Mouse (Mus musculus) retina, adult 2 months (tissue): ENCODE measurements around the gene Cyp26a1.

Experiments used
- DNase-seq: peaks from one replicate; pipeline ENCODE4 v3.0.0-alpha.2; 2012; ENCODE audit warnings: low read depth, low spot score

The Cyp26a1 gene

DNA sequence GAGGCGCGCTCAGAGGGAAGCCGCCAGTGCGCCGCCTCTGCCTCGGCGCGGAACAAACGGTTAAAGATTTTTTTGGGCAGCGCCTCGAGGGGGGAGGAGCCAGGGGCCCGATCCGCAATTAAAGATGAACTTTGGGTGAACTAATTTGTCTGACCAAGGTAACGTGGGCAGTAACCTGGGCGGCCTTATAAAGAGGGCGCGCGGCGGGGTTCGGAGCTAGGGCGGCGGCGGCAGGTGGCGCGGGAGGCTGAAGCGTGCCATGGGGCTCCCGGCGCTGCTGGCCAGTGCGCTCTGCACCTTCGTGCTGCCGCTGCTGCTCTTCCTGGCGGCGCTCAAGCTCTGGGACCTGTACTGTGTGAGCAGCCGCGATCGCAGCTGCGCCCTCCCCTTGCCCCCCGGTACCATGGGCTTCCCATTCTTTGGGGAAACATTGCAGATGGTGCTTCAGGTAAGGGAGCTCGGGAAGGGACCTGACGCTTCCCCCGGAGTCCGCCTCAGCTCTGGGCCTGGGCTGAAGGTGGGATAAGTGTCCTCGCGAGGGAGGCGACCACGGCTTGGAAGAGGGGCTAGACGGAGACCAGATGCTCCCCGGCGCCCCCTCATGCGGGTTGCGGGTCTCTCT lies at the start of gene Cyp26a1:
Cyp26a1 (plus strand) TSS at position 148 of the 622 bp plus-strand sequence.
- no peak for DNase-seq

- no peak for DNase-seq
These were observed 49.6 kb upstream of the Cyp26a1 start for GRCm38 (mm10) chr19:37647994-37648393.

DNA sequence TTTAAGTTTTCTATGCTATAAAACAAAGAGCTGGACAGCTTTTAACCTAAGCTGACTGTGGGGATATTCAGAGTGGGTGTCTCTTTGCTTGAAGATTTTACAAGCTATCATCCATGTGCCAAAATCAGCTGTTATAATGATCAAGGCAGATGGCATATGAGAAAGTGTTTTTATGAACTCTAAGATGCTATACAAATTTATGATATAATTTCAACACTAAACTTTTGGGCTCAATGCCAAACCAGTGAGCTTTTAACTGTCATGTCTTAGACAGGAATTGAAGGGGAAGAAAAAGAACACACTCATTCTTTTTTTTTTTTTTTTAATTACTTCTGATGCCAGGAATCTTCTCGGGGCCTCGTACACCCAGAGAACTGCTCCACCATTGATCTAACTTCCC lies 47.1 kb upstream of the Cyp26a1 start:
- no peak for DNase-seq

GRCm38 (mm10) chr19:37654012-37654411 lies 43.6 kb upstream of the Cyp26a1 start:
- DNase-seq, result no peak

DNA sequence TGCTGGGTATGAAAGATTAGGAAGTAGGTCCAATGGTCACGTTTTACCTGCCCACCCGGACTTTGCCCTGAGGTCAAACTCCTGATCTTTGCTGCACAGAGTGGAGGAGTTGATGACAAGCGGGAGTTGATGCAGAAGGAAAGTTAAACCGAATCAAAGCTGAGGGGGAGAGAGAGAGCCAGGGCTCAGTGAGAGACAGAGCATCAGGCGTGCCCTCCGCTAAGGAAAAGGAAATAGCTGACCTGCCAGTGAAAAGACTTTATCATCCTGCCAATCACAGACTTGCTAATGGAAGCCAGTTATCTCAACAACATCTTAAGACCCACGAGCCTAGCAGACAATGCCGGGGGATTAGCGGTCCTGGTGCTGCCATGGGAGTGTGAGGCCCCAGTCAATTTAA lies 41.2 kb upstream of the Cyp26a1 start:
- DNase-seq, result no peak

DNA sequence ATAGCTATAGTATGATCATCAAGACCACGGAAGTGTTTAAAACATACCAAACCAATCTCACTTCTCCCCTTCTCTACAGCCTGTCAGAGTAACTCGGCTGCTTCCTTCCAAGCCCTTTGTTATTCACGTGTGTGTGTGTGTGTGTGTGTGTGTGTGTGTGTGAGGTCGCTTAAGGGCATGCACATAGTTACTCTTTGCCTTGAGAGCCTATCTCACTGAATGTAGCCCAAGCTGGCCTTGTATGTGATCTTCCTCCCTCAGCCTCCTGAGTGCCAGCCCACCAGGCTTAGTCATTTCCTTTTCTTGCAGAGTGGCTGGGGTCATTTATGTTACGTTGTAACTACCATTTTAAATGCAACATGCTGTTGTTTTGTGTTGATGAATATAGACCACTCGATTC lies 32.3 kb upstream of the Cyp26a1 start:
- DNase-seq, result no peak

DNA sequence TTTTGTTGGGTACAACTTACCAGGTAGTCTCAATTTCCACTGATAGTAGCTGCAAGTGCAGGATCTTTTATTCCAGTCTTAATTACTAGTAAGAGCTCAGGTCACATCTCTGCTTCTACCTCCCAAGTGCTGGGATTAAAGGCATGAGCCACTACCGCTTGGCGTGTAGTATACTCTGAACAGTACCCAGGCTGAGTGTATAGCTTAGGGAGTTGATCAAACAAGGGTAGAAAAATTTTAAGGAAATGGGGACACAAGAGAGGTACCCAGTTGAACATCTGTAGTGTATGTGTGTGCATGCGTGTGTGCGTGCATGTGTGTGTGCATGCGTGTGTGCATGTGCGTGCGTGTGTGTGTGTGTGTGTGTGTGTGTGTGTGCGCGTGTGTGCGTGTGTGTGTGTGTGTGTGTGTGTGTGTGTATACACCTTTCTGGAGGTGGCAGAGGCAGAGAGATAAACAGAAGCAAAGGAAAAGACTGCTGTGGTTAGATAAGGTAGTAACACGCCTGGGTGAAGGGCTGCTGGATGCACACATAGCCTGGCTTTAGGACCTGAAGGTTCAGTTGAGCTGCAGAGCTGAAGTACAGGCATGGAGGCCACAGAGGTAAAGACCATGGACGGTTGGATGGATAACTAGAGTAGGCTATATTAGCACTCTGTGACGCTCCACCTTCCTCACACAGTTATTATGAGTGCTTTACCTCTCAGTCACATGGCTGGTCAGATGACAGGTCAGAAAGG lies 29.6 kb upstream of the Cyp26a1 start:
- DNase-seq, result no peak

DNA sequence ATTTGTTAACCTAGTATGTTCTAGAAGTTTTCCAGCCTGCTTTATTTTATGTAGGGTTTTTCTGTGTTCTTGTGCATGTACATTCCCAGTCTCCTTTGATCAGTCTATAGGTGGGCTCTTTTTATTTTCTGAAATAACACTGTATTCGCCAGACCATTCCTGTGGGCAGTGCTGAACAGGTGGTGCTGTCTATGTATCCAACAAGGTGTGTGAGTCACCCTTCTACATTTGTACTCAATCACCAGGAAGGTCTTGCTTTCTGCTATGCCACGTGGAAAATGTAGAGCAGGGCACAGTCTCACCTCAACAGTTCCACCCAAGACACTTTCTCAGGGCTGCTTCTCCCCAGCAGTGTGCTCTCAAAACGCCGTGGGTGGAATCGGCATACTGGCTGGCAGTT lies 28.9 kb upstream of the Cyp26a1 start:
- DNase-seq, result no peak

DNA sequence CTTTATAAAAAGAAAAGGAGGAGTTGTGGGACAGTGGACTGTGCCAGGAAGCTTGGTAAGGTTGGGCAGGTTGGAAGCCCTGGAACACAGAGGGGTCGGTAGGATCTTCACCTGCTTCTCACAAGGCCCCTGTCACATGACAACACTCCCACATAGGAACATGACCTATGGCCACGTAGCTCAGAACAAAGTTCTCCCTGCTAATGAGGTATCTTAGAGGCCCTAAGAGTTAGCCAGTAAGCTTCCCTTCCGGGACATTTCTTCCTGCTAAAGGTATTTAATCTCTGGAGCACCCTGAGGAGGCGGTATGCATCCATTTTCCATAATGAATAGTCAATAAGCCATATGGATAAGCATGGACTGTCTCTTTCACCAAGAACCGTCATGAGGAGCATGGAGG lies 28.1 kb upstream of the Cyp26a1 start:
- no peak for DNase-seq

DNA sequence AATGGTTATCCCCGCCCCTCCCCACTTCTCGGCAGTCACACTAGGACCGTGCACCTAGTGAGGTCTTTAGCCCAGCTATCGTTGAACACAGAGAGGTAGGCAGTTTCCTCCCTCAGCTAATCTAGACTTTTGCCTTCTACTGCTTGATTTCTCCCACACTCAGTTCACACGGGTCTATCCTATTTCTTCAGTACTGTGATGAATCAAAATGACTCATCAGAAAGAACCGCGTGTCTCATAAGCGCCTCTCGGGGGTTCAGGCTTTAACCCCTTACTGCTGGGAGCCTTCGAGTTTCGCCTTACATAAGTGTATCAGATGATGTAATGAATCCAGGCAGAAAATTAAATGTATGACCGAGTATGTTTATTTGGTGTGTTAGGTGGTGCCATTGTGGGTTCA lies 24.2 kb upstream of the Cyp26a1 start:
- no peak for DNase-seq

DNA sequence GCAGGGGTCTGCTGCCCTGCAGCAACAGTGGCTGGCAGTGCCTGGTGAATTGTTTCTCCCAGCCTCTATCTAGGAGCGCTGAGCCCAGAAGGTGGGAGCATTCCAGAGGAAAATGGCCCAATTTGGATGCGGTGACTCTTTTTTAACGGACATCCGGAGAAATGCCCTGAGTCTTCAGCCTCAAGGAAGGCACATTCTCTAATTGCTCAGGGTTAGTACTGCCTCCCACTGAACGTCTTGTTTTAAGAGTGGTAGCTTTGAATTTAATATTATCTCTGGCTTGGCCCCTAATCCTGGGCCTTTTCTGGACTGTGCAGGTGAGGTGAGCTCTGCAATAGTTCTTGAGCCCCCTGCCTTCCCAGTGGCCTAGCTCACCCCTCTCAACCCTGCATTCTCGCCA lies 12.3 kb upstream of the Cyp26a1 start, which contains the start of gene Cyp26c1:
Cyp26c1 (plus strand) TSS at position 301 of the 400 bp plus-strand sequence.
- no peak for DNase-seq

DNA sequence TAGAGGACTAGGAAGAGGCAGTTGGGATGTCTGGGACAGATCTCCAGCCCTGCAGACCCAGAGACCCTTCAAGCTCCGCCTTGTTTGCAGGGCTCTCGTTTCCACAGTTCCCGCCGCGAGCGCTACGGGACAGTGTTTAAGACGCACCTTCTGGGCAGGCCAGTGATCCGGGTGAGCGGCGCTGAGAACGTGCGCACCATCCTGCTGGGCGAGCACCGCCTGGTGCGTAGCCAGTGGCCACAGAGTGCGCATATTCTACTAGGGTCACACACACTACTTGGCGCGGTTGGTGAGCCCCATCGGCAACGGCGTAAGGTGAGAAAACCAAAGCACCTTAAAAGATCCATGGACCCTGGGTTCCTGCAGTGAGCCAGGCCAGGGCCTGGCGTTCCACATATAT lies 11.3 kb upstream of the Cyp26a1 start:
- no peak for DNase-seq

DNA sequence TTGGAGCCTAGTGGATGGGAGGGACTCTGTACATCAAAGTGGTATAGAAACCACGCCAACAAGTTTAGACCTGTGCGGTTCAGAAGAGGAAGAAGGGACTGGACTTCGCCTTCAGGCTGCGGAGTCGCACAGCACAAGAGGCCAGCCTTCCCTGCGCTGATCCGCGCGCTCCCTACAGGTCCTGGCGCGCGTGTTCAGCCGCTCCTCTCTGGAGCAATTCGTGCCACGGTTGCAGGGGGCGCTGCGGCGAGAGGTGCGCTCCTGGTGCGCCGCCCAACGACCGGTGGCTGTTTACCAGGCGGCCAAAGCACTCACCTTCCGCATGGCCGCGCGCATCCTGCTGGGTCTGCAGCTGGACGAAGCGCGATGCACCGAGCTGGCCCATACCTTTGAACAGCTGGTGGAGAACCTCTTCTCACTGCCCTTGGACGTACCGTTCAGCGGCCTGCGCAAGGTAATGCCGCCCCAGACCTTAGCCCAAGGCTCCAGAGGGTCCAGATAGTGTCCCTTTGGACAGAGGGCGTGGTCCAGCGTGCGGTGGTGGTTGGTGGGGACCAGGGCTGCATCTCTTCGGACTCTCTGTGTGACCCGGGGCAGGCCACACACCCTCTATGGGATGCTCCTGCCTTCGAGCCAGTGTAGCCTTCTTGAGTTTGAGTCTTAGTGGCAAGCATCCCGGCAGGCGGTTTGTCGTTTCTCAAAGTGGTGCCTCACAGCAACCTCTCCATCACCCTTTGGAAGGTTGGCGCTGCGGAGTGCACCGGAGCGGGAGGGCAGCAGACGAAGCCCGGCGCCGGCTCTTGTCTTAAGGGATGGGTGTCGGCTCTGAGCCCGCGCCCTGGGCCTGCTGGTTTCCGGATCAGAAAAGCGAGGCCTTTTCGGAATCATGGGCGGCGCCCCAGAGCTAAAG lies 10.4 kb upstream of the Cyp26a1 start:
- DNase-seq, result no peak

GRCm38 (mm10) chr19:37689478-37689877 lies 8.1 kb upstream of the Cyp26a1 start:
- DNase-seq, result no peak

DNA sequence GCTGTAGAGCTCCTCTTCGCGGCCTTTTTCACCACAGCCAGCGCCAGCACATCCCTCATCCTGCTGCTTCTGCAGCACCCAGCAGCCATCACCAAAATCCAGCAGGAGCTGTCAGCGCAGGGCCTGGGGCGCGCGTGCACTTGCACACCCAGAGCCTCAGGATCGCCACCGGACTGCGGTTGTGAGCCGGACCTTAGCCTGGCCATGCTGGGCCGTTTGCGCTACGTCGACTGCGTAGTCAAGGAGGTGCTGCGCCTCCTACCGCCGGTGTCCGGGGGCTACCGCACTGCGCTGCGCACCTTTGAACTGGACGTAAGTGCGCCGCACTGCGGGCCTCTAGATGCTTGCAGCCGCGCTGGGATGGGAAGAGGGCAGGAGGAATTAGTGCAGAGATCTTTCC lies 6.9 kb upstream of the Cyp26a1 start:
- no peak for DNase-seq

DNA sequence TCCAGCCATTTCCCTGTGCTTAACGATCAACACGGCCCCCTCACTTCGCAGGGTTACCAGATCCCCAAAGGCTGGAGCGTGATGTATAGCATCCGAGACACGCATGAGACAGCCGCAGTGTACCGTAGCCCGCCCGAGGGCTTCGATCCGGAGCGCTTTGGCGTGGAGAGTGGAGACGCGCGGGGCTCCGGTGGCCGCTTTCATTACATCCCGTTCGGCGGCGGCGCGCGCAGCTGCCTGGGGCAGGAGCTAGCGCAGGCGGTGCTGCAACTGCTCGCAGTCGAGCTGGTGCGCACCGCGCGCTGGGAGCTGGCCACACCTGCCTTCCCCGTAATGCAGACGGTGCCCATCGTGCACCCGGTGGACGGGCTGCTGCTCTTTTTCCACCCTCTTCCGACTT lies 4.7 kb upstream of the Cyp26a1 start:
- no peak for DNase-seq

GRCm38 (mm10) chr19:37695146-37695545 lies 2.5 kb upstream of the Cyp26a1 start:
- DNase-seq, result no peak

DNA sequence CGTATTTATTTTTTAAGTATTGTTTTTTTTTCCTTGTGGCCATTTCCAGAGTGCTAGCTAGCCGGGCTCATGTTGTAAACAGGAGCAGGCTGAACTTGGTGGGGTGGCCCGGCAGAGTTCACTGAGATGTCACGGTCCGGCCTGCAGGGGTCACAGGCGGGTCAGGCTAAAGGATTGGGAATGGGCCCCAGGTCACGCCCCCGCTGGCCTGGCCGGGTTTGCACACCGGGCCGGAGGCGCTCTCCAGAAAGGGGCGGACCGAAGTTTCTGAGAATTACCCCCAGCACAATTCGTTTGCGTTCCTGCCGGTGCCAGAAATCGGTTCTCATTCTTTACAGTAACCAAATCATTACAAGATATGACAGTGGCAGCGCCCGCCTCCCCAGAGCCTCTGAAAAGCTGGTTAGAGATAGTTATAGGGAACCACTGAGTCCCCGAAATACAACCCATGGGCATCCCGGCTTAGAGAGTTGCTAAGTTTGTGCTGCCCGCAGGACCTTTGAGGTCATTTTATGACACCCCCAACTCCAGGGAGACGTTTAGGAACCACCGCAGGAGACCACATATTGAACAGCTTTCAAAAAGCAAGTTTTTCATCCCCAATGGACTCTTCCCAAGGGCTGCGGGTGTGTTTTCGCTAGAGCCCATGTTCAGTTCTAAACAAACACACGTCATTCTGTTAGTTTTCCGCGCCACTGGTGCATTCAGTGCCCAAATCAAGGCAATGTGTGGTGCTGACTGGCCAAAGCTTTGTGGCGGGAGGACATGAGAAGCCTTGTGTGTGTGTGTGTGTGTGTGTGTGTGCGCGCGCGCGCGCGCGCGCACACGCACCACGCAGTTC lies 1.6 kb upstream of the Cyp26a1 start:
- no peak for DNase-seq

- no peak for DNase-seq
These were observed 829 bp upstream of the Cyp26a1 start for GRCm38 (mm10) chr19:37696603-37697334.

GRCm38 (mm10) chr19:37697335-37697636 lies 312 bp upstream of the Cyp26a1 start:
- DNase-seq, result no peak
